In genomic region chr11:51837164-51838153, GRCm38 (mm10) we compare ENCODE assay signal across 1 mouse cellular context.
A peak's percentile ranks its signal among the peaks of the same experiment; 100 is the strongest.
TF ChIP-seq lines count a peak whose summit lies in the region.

No protein-coding gene starts in this region.

TF ChIP-seq in CH12.LX, 34 proteins besides CTCF, POLR2A, EP300 and RAD21 (continued from another document):
- TF ChIP-seq ZMIZ1 (IDR thresholded peaks at IDR 0.05; ENCODE audit: low read depth, low read length): peak; percentile 81
